Mouse (Mus musculus): ENCODE data around the gene Cdk12. TPM values are rescaled to one million over a fixed set of nuclear protein-coding genes. Genes with fewer than 3 reads are reported as not detected.
"Not testable (repeated sequence)": the region's sequence is repeated elsewhere in the genome, so short reads cannot be mapped to it uniquely, and the experiment has no call there.

Cdk12 gene
- polyA plus RNA-seq, 1 experiment from 2014 or later, result 12.2 TPM

- Histone ChIP-seq H3K9me3 (replicated peaks; ENCODE audit: control insufficient read depth, low read length) (no peaks in the 10 kb centered on the region), H3K4me2 (ENCODE audit: low read depth, low read length) (peak overlapping the region; percentile 73), H3K27ac (replicated peaks; ENCODE audit: low read depth, low read length) (peak overlapping the region; percentile 64), H3K9ac (replicated peaks; ENCODE audit: low read length) (peak overlapping the region; percentile 73), H3K4me3 (ENCODE audit: low read depth, low read length) (peak overlapping the region; percentile 71), H3K27me3 (ENCODE audit: control insufficient read depth, insufficient read depth, low read length) (no peaks in the 10 kb centered on the region), H3K4me1 (ENCODE audit: control insufficient read depth, insufficient read depth, low read length) (no peaks in the 10 kb centered on the region; the same call in 1 of the 2 replicates), H3K36me3 (replicated peaks; ENCODE audit: control insufficient read depth, insufficient read depth, low read depth, low read length) (no peaks in the 10 kb centered on the region)
- DNase-seq (ENCODE audit: low spot score) (peak; percentile 16), ATAC-seq (replicated peaks; ENCODE audit: insufficient number of reproducible peaks, low FRiP score, low TSS enrichment, low read depth) (peak; percentile 74; the same call in 1 of the 2 replicates)
- WGBS, result 3% methylated on average over 27 of the region's 27 CpGs
These were observed 843 bp upstream of the Cdk12 start for GRCm38 (mm10) chr11:98201791-98202640.

GRCm38 (mm10) chr11:98203351-98203911 is 572 bp downstream of the Cdk12 start:
- H3K4me3 ChIP-seq (ENCODE audit: low read depth, low read length), result peak overlapping the region; percentile 71
- peak overlapping the region; percentile 61 for H3K4me2 ChIP-seq (ENCODE audit: low read depth, low read length)
- DNase-seq (ENCODE audit: low spot score), result peak; percentile 11
- under 1% methylated on average over 37 of the region's 37 CpGs for WGBS
- no peaks in the 10 kb centered on the region for H3K9me3 ChIP-seq (replicated peaks; ENCODE audit: control insufficient read depth, low read length)
- no peaks in the 10 kb centered on the region for H3K27me3 ChIP-seq (ENCODE audit: control insufficient read depth, insufficient read depth, low read length)
- H3K36me3 ChIP-seq (replicated peaks; ENCODE audit: control insufficient read depth, insufficient read depth, low read depth, low read length), result no peaks in the 10 kb centered on the region
- H3K9ac ChIP-seq (replicated peaks; ENCODE audit: low read length), result peak overlapping the region; percentile 94
- no peaks in the 10 kb centered on the region; the same call in none of the 2 replicates for H3K4me1 ChIP-seq (ENCODE audit: control insufficient read depth, insufficient read depth, low read length)
- no peak; the same call in 1 of the 2 replicates for ATAC-seq (replicated peaks; ENCODE audit: insufficient number of reproducible peaks, low FRiP score, low TSS enrichment, low read depth)
- peak overlapping the region; percentile 99; the same call in 1 of the 2 replicates for H3K27ac ChIP-seq (replicated peaks; ENCODE audit: low read depth, low read length)

- H3K27ac ChIP-seq (replicated peaks; ENCODE audit: low read depth, low read length), result no peak overlapping the region
- DNase-seq (ENCODE audit: low spot score), result peak; percentile 26
- WGBS, result 0% methylated on average over 16 of the region's 16 CpGs
These were observed 1.1 kb downstream of the Cdk12 start for GRCm38 (mm10) chr11:98203931-98204421.

GRCm38 (mm10) chr11:98205463-98205862 is 2.6 kb downstream of the Cdk12 start:
- Histone ChIP-seq H3K4me2 (ENCODE audit: low read depth, low read length) (no peak overlapping the region; the same call in 1 of the 2 replicates), H3K9ac (replicated peaks; ENCODE audit: low read length) (no peak overlapping the region), H3K4me3 (ENCODE audit: low read depth, low read length) (no peak overlapping the region), H3K4me1 (ENCODE audit: control insufficient read depth, insufficient read depth, low read length) (no peaks in the 10 kb centered on the region; the same call in none of the 2 replicates), H3K27me3 (ENCODE audit: control insufficient read depth, insufficient read depth, low read length) (no peaks in the 10 kb centered on the region), H3K9me3 (replicated peaks; ENCODE audit: control insufficient read depth, low read length) (no peaks in the 10 kb centered on the region), H3K36me3 (replicated peaks; ENCODE audit: control insufficient read depth, insufficient read depth, low read depth, low read length) (peaks cover 3% of the 10 kb centered on the region), H3K27ac (replicated peaks; ENCODE audit: low read depth, low read length) (no peak overlapping the region)
- DNase-seq (ENCODE audit: low spot score), result no peak
- ATAC-seq (replicated peaks; ENCODE audit: insufficient number of reproducible peaks, low FRiP score, low TSS enrichment, low read depth), result no peak

More at GRCm38 (mm10) chr11:98203931-98204421, 1.1 kb downstream of the Cdk12 start:
- Histone ChIP-seq H3K4me1 (ENCODE audit: control insufficient read depth, insufficient read depth, low read length) (no peaks in the 10 kb centered on the region; the same call in none of the 2 replicates), H3K36me3 (replicated peaks; ENCODE audit: control insufficient read depth, insufficient read depth, low read depth, low read length) (no peaks in the 10 kb centered on the region; the same call in 1 of the 2 replicates), H3K9ac (replicated peaks; ENCODE audit: low read length) (peak overlapping the region; percentile 94), H3K4me2 (ENCODE audit: low read depth, low read length) (peak overlapping the region; percentile 61), H3K27me3 (ENCODE audit: control insufficient read depth, insufficient read depth, low read length) (no peaks in the 10 kb centered on the region), H3K4me3 (ENCODE audit: low read depth, low read length) (peak overlapping the region; percentile 71), H3K9me3 (replicated peaks; ENCODE audit: control insufficient read depth, low read length) (no peaks in the 10 kb centered on the region)
- no peak for ATAC-seq (replicated peaks; ENCODE audit: insufficient number of reproducible peaks, low FRiP score, low TSS enrichment, low read depth)

- H3K9me3 ChIP-seq (replicated peaks; ENCODE audit: control insufficient read depth, low read length); H3K27me3 ChIP-seq (ENCODE audit: control insufficient read depth, insufficient read depth, low read length); H3K9ac ChIP-seq (replicated peaks; ENCODE audit: low read length); H3K4me1 ChIP-seq (ENCODE audit: control insufficient read depth, insufficient read depth, low read length); DNase-seq (ENCODE audit: low spot score); ATAC-seq (replicated peaks; ENCODE audit: insufficient number of reproducible peaks, low FRiP score, low TSS enrichment, low read depth); H3K4me3 ChIP-seq (ENCODE audit: low read depth, low read length); H3K27ac ChIP-seq (replicated peaks; ENCODE audit: low read depth, low read length); H3K4me2 ChIP-seq (ENCODE audit: low read depth, low read length); H3K36me3 ChIP-seq (replicated peaks; ENCODE audit: control insufficient read depth, insufficient read depth, low read depth, low read length): not testable (repeated sequence)
- 83% methylated on average over 3 of the region's 3 CpGs for WGBS
These were observed 3.4 kb downstream of the Cdk12 start for GRCm38 (mm10) chr11:98206281-98206680.

- H3K36me3 ChIP-seq (replicated peaks; ENCODE audit: control insufficient read depth, insufficient read depth, low read depth, low read length), result not testable (repeated sequence)
- WGBS, result 85% methylated on average over 4 of the region's 5 CpGs
These were observed 6.8 kb downstream of the Cdk12 start for GRCm38 (mm10) chr11:98209661-98210060.

GRCm38 (mm10) chr11:98213311-98213710 is 10.5 kb downstream of the Cdk12 start:
- Histone ChIP-seq H3K27ac (replicated peaks; ENCODE audit: low read depth, low read length) (no peak overlapping the region), H3K4me2 (ENCODE audit: low read depth, low read length) (no peak overlapping the region), H3K4me1 (ENCODE audit: control insufficient read depth, insufficient read depth, low read length) (no peaks in the 10 kb centered on the region), H3K9me3 (replicated peaks; ENCODE audit: control insufficient read depth, low read length) (no peaks in the 10 kb centered on the region), H3K4me3 (ENCODE audit: low read depth, low read length) (no peak overlapping the region), H3K36me3 (replicated peaks; ENCODE audit: control insufficient read depth, insufficient read depth, low read depth, low read length) (peaks cover 8% of the 10 kb centered on the region), H3K9ac (replicated peaks; ENCODE audit: low read length) (no peak overlapping the region), H3K27me3 (ENCODE audit: control insufficient read depth, insufficient read depth, low read length) (no peaks in the 10 kb centered on the region)
- no peak for DNase-seq (ENCODE audit: low spot score)
- WGBS, result 93% methylated on average over 1 of the region's 1 CpGs
- no peak for ATAC-seq (replicated peaks; ENCODE audit: insufficient number of reproducible peaks, low FRiP score, low TSS enrichment, low read depth)

More at GRCm38 (mm10) chr11:98209661-98210060, 6.8 kb downstream of the Cdk12 start:
- H3K9me3 ChIP-seq (replicated peaks; ENCODE audit: control insufficient read depth, low read length); H3K4me3 ChIP-seq (ENCODE audit: low read depth, low read length); ATAC-seq (replicated peaks; ENCODE audit: insufficient number of reproducible peaks, low FRiP score, low TSS enrichment, low read depth); H3K4me2 ChIP-seq (ENCODE audit: low read depth, low read length); DNase-seq (ENCODE audit: low spot score); H3K9ac ChIP-seq (replicated peaks; ENCODE audit: low read length); H3K27me3 ChIP-seq (ENCODE audit: control insufficient read depth, insufficient read depth, low read length); H3K4me1 ChIP-seq (ENCODE audit: control insufficient read depth, insufficient read depth, low read length); H3K27ac ChIP-seq (replicated peaks; ENCODE audit: low read depth, low read length): not testable (repeated sequence)

GRCm38 (mm10) chr11:98226349-98226748 is 23.5 kb downstream of the Cdk12 start:
- 89% methylated on average over 1 of the region's 1 CpGs for WGBS
- DNase-seq (ENCODE audit: low spot score), result no peak
- peaks cover 3% of the 10 kb centered on the region for H3K36me3 ChIP-seq (replicated peaks; ENCODE audit: control insufficient read depth, insufficient read depth, low read depth, low read length)

More at GRCm38 (mm10) chr11:98226349-98226748, 23.5 kb downstream of the Cdk12 start:
- H3K4me2 ChIP-seq (ENCODE audit: low read depth, low read length), result no peak overlapping the region
- no peak for ATAC-seq (replicated peaks; ENCODE audit: insufficient number of reproducible peaks, low FRiP score, low TSS enrichment, low read depth)
- H3K9me3 ChIP-seq (replicated peaks; ENCODE audit: control insufficient read depth, low read length), result no peaks in the 10 kb centered on the region
- H3K27ac ChIP-seq (replicated peaks; ENCODE audit: low read depth, low read length), result no peak overlapping the region
- H3K4me3 ChIP-seq (ENCODE audit: low read depth, low read length), result no peak overlapping the region
- H3K27me3 ChIP-seq (ENCODE audit: control insufficient read depth, insufficient read depth, low read length), result no peaks in the 10 kb centered on the region
- H3K9ac ChIP-seq (replicated peaks; ENCODE audit: low read length), result no peak overlapping the region
- H3K4me1 ChIP-seq (ENCODE audit: control insufficient read depth, insufficient read depth, low read length), result no peaks in the 10 kb centered on the region

All from embryonic facial prominence, embryonic 11.5 days (tissue).